8 mouse cellular contexts compared by ENCODE assay signal in the genomic region with DNA sequence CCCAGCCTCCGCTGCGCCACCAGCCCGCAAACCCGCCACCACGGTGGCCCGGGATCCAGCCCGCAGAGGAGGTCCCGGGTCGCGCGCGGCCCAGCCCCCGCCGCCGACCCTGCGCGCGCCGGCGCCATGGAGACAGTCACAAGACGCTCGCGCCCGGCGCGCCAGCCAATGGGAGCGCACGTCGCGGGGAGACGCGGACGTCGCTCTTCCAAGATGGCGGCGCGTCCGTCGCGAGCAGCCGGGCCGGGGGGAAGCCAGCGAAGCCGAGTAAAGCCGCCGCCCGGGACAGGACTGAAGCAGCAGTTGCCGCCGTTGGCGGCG. TPM values are rescaled to one million over a fixed set of nuclear protein-coding genes. Genes with fewer than 3 reads are reported as not detected.
DNase-seq lines count a peak whose midpoint lies in the region; ATAC-seq and TF ChIP-seq lines count a peak whose summit lies in the region.

A gene (plus strand): TSS at position 188 of the 321 bp plus-strand sequence.

- peak; percentile 84 for DNase-seq in 416B (ENCODE audit: low read depth)
- DNase-seq in adrenal gland, postnatal 4 days (ENCODE audit: low spot score in 2 of 2) = peak; percentile 71 to 76
- peak; percentile 82 for DNase-seq in heart, adult 8-10 months (ENCODE audit: low spot score)
- DNase-seq in kidney, adult 9 months = peak; percentile 89
- peak; percentile 93 for DNase-seq in limb, embryonic 14.5 days (ENCODE audit: low spot score)
- DNase-seq in spleen, adult 2 months (ENCODE audit: low read depth in 1 of 2, low spot score in 2 of 2) = peak; percentile 76 to 87

- 0 out of 2 replicates have a peak, but pooled peaks have one; percentile 53 for TF ChIP-seq POLR2A in limb, embryonic 14.5 days (IDR thresholded peaks at IDR 0.05; ENCODE audit: borderline replicate concordance, extremely low read depth, insufficient read depth, insufficient read length)
- peak; percentile 24 for TF ChIP-seq POLR2A in spleen, adult 2 months (IDR thresholded peaks at IDR 0.05; ENCODE audit: low read depth, low read length)

- peak within 1 kb of the TSS; percentile 96 for H3K9ac ChIP-seq in embryonic facial prominence, embryonic 13.5 days
- peak within 1 kb of the TSS; percentile 94 for H3K9ac ChIP-seq in limb, embryonic 14.5 days (ENCODE audit: low read depth, low read length, severe bottlenecking)
- H3K9ac ChIP-seq in midbrain, embryonic 16.5 days (ENCODE audit: low read depth, low read length) = peak within 1 kb of the TSS; percentile 93

- H3K9me3 ChIP-seq in embryonic facial prominence, embryonic 13.5 days = no peaks in the 10 kb centered on the region
- H3K9me3 ChIP-seq in limb, embryonic 14.5 days (ENCODE audit: control insufficient read depth, low read length) = no peaks in the 10 kb centered on the region
- H3K9me3 ChIP-seq in midbrain, embryonic 16.5 days (replicated peaks; ENCODE audit: control insufficient read depth, low read length, poor library complexity, severe bottlenecking) = no peaks in the 10 kb centered on the region

- H3K4me2 ChIP-seq in embryonic facial prominence, embryonic 13.5 days = peak within 1 kb of the TSS; percentile 81
- H3K4me2 ChIP-seq in limb, embryonic 14.5 days (replicated peaks; ENCODE audit: low read depth, low read length, severe bottlenecking) = peak within 1 kb of the TSS; percentile 60
- H3K4me2 ChIP-seq in midbrain, embryonic 16.5 days (ENCODE audit: low read length) = peak within 1 kb of the TSS; percentile 79

- H3K4me1 ChIP-seq in embryonic facial prominence, embryonic 13.5 days = peaks cover 8% of the 10 kb centered on the region
- peaks cover 7% of the 10 kb centered on the region for H3K4me1 ChIP-seq in limb, embryonic 14.5 days (ENCODE audit: control insufficient read depth, insufficient read depth, low read length)
- peaks cover 22% of the 10 kb centered on the region for H3K4me1 ChIP-seq in midbrain, embryonic 16.5 days (ENCODE audit: control insufficient read depth, insufficient read depth, low read length)
- peaks cover 1% of the 10 kb centered on the region; the same call in 1 of the 2 replicates for H3K4me1 ChIP-seq in spleen, adult 2 months (ENCODE audit: control insufficient read depth, insufficient read depth, insufficient read length)

- under 1% methylated on average over 50 of the region's 51 CpGs for WGBS in embryonic facial prominence, embryonic 13.5 days
- 0% methylated on average over 33 of the region's 51 CpGs for WGBS in limb, embryonic 14.5 days
- WGBS in midbrain, embryonic 16.5 days = 0% methylated on average over 51 of the region's 51 CpGs
- WGBS in spleen, adult 2 months = 0% methylated on average over 48 of the region's 51 CpGs

- no peaks in the 10 kb centered on the region for H3K36me3 ChIP-seq in embryonic facial prominence, embryonic 13.5 days
- no peaks in the 10 kb centered on the region for H3K36me3 ChIP-seq in limb, embryonic 14.5 days (ENCODE audit: control insufficient read depth, insufficient read depth, low read length)
- no peaks in the 10 kb centered on the region for H3K36me3 ChIP-seq in midbrain, embryonic 16.5 days (ENCODE audit: control insufficient read depth, insufficient read depth, low read length)
- no peaks in the 10 kb centered on the region for H3K36me3 ChIP-seq in spleen, adult 2 months (ENCODE audit: control insufficient read depth, insufficient read depth, low read length)

- peak; percentile 96 for ATAC-seq in embryonic facial prominence, embryonic 13.5 days (ENCODE audit: insufficient number of reproducible peaks, insufficient read depth, low FRiP score, low TSS enrichment, low read depth)
- peak; percentile 98 for ATAC-seq in limb, embryonic 14.5 days (ENCODE audit: low FRiP score, low read depth)
- ATAC-seq in midbrain, embryonic 16.5 days = peak; percentile 99

- no peaks in the 10 kb centered on the region for H3K27me3 ChIP-seq in embryonic facial prominence, embryonic 13.5 days
- no peaks in the 10 kb centered on the region for H3K27me3 ChIP-seq in limb, embryonic 14.5 days (ENCODE audit: control insufficient read depth, insufficient read depth, low read length)
- no peaks in the 10 kb centered on the region for H3K27me3 ChIP-seq in midbrain, embryonic 16.5 days (ENCODE audit: control insufficient read depth, insufficient read depth, low read depth, low read length)
- H3K27me3 ChIP-seq in spleen, adult 2 months (ENCODE audit: control insufficient read depth, insufficient read depth, low read length) = no peaks in the 10 kb centered on the region

- peak within 1 kb of the TSS; percentile 94 for H3K27ac ChIP-seq in embryonic facial prominence, embryonic 13.5 days
- H3K27ac ChIP-seq in limb, embryonic 14.5 days (replicated peaks; ENCODE audit: low read depth, low read length) = peak within 1 kb of the TSS; percentile 94
- peak within 1 kb of the TSS; percentile 95 for H3K27ac ChIP-seq in midbrain, embryonic 16.5 days (ENCODE audit: low read length)
- peak within 1 kb of the TSS; percentile 97 for H3K27ac ChIP-seq in spleen, adult 2 months (ENCODE audit: insufficient read depth, low read length)

- TF ChIP-seq CTCF in spleen, adult 2 months (IDR thresholded peaks at IDR 0.05; ENCODE audit: extremely low read depth, insufficient read depth, insufficient read length, insufficient replicate concordance) = no peak

- H3K4me3 ChIP-seq in embryonic facial prominence, embryonic 13.5 days = peak within 1 kb of the TSS; percentile 78
- peak within 1 kb of the TSS; percentile 93 for H3K4me3 ChIP-seq in limb, embryonic 14.5 days (replicated peaks; ENCODE audit: low read length)
- peak within 1 kb of the TSS; percentile 98 for H3K4me3 ChIP-seq in midbrain, embryonic 16.5 days (ENCODE audit: low read depth, low read length)
- peak within 1 kb of the TSS; percentile 95 for H3K4me3 ChIP-seq in spleen, adult 2 months (ENCODE audit: extremely low read depth, insufficient read depth, insufficient read length)

RNA-seq across cellular contexts. Expression of the gene that starts here (rescaled TPM):
- 10 to 100 TPM; 32.3 to 35.1 TPM for total RNA-seq in adrenal gland, postnatal 4 days (2021)
- 24.7 and 27.9 TPM in 2 replicates for polyA plus RNA-seq in embryonic facial prominence, embryonic 13.5 days (2015; fragmentation: Nextera tagmentation; extraction: Ambion mirVana)
- 10 to 100 TPM; 57.1 to 78.2 (median 70.0) TPM for total RNA-seq in heart, adult 8-10 months (2022)
- polyA plus RNA-seq in limb, embryonic 14.5 days (2012; rRNA removed) = 9.9 and 10.6 TPM in 2 replicates
- 25.4 and 28.0 TPM in 2 replicates for polyA plus RNA-seq in limb, embryonic 14.5 days (2014; fragmentation: Nextera tagmentation; extraction: Ambion mirVana)
- polyA plus RNA-seq in midbrain, embryonic 16.5 days (2015; fragmentation: Nextera tagmentation; extraction: Ambion mirVana) = 28.8 and 33.2 TPM in 2 replicates
- polyA plus RNA-seq in spleen, adult 2 months (2012; rRNA removed) = 2.4 and 2.5 TPM in 2 replicates

Comparison
In these comparisons a context has a peak if more than half of its experiments do, and no peak if none do; other contexts are left out.
1. Peak in every context shown above with its lines: DNase-seq, ATAC-seq, H3K4me3 ChIP-seq and H3K27ac ChIP-seq.